Mouse (Mus musculus): Measurements from ENCODE around the gene Abca12.

DNA sequence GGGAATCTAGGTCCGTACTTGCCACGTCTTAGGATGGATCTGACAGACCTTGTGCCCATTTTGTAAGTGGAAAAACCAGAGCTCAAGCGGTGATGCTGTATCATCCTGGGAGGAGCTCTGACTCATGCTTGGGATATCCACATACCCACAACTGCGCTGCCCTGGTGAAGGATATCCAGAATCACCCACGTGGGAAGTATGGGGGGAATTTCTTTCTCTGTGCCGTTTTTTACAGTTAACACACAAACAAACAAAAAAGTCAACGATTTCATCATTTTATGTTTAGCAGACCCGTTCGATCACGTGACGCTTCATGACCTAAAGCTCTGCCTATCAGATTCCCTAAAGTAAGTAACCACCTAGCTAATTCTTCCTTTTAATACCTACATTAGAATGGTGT, 1.6 kb downstream of the Abca12 start:
- no peak for TF ChIP-seq CTCF (IDR thresholded peaks at IDR 0.05; ENCODE audit: extremely low read depth, insufficient read depth, low read length)
- no peak for TF ChIP-seq POLR2A (IDR thresholded peaks at IDR 0.05; ENCODE audit: extremely low read depth, insufficient read depth, low read length)

Measured in cortical plate, adult 2 months (tissue).